Mouse (Mus musculus): ENCODE data around the gene Numbl. TPM values are rescaled to one million over a fixed set of nuclear protein-coding genes. Genes with fewer than 3 reads are reported as not detected.

Gene Numbl
- 2.6 and 5.3 TPM in 2 replicates for polyA plus RNA-seq (2012; ENCODE audit: low replicate concordance)

GRCm38 (mm10) chr7:27258205-27258899 lies at the start of gene Numbl:
Gene Numbl, plus strand, starts transcription at chr7:27258433.

DNA sequence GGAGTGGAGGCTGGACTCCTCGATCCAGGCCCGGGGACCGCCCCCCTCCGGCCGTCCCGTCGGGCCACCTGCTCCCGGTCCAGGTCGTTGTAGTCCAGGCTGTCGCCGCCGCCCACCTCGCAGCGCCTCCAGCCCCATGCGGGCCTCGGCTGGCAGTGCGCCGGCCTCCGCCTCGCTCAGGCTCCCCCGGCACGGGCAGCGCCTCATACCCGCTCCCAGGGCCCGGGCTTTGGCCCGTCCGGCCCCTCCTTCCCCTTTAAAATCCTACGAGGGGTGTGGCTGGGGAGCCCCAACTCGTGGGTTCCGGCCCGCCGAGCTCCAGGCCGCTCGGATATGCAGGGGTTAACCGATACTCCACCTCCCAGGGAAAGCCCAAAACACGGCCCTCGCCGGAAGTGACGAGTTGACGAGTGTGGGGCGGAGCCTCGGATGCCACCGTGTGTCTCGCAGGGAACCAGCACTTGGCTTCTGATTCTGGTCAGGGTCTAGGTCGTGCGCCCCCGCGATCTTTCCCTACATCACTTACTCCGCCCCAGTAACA lies 29.9 kb upstream of the Numbl start, which contains the start of gene Itpkc:
TSS of gene Itpkc (minus strand) at position 381 of the 541 bp plus-strand sequence.

GRCm38 (mm10) chr7:27232781-27233281 lies 25.4 kb upstream of the Numbl start, which contains the start of gene Coq8b:
Gene Coq8b, plus strand, starts transcription at chr7:27233023.

Other genes with a start within 250 kb of the Numbl start
- gene Cyp2a12, start 229.4 kb upstream of the Numbl start, polyA plus RNA-seq (2012; ENCODE audit: low replicate concordance) = not detected in 2 replicates
- not detected in 2 replicates for gene Cyp2f2, start 138.5 kb upstream of the Numbl start, polyA plus RNA-seq (2012; ENCODE audit: low replicate concordance)
- gene Cyp2t4, start 104.7 kb upstream of the Numbl start, polyA plus RNA-seq (2012; ENCODE audit: low replicate concordance) = not detected in 2 replicates
- 85.8 and 214 TPM in 2 replicates for gene Egln2, start 91.6 kb upstream of the Numbl start, polyA plus RNA-seq (2012; ENCODE audit: low replicate concordance)
- gene Rab4b, start 79.5 kb upstream of the Numbl start, polyA plus RNA-seq (2012; ENCODE audit: low replicate concordance) = 507 and 1,007 TPM in 2 replicates
- 0.13 TPM in 1 of 2 replicates, not detected in the other for gene Gm21983, start 77.3 kb upstream of the Numbl start, polyA plus RNA-seq (2012; ENCODE audit: low replicate concordance)
- not detected in 2 replicates for gene Mia, start 77.3 kb upstream of the Numbl start, polyA plus RNA-seq (2012; ENCODE audit: low replicate concordance)
- 9.7 and 10.4 TPM in 2 replicates for gene BC024978, start 62.7 kb upstream of the Numbl start, polyA plus RNA-seq (2012; ENCODE audit: low replicate concordance)
- gene Snrpa, start 62.2 kb upstream of the Numbl start, polyA plus RNA-seq (2012; ENCODE audit: low replicate concordance) = 179 and 552 TPM in 2 replicates
- 6.4 and 6.7 TPM in 2 replicates for gene Itpkc, start 29.8 kb upstream of the Numbl start, polyA plus RNA-seq (2012; ENCODE audit: low replicate concordance)
- gene Coq8b, start 25.4 kb upstream of the Numbl start, polyA plus RNA-seq (2012; ENCODE audit: low replicate concordance) = 41.1 and 48.7 TPM in 2 replicates
- 1.6 and 4.7 TPM in 2 replicates for gene Ltbp4, start 79.3 kb downstream of the Numbl start, polyA plus RNA-seq (2012; ENCODE audit: low replicate concordance)
- 259 and 317 TPM in 2 replicates for gene Shkbp1, start 97.6 kb downstream of the Numbl start, polyA plus RNA-seq (2012; ENCODE audit: low replicate concordance)
- gene Gm20479, start 99.0 kb downstream of the Numbl start, polyA plus RNA-seq (2012; ENCODE audit: low replicate concordance) = not detected in 2 replicates
- 0.42 and 0.73 TPM in 2 replicates for gene Sptbn4, start 189.3 kb downstream of the Numbl start, polyA plus RNA-seq (2012; ENCODE audit: low replicate concordance)
- 108 and 391 TPM in 2 replicates for gene Blvrb, start 189.5 kb downstream of the Numbl start, polyA plus RNA-seq (2012; ENCODE audit: low replicate concordance)
- 13.7 and 44.3 TPM in 2 replicates for gene Sertad3, start 215.3 kb downstream of the Numbl start, polyA plus RNA-seq (2012; ENCODE audit: low replicate concordance)
- gene Sertad1, start 228.5 kb downstream of the Numbl start, polyA plus RNA-seq (2012; ENCODE audit: low replicate concordance) = 59.7 and 115 TPM in 2 replicates
- 0.80 and 1.3 TPM in 2 replicates for gene Prx, start 240.9 kb downstream of the Numbl start, polyA plus RNA-seq (2012; ENCODE audit: low replicate concordance)